Mouse (Mus musculus) hindbrain, embryonic 14.5 days (tissue): ENCODE data around the gene Lyplal1. TPM values are rescaled to one million over a fixed set of nuclear protein-coding genes. Genes with fewer than 3 reads are reported as not detected.

ENCODE experiments used
- ATAC-seq: fragments of 200-750 bp; cut with Nextera tagmentation; 2 replicates; pipeline ENCODE4 v1.8.0; 2017; ENCODE audit warnings: moderate number of reproducible peaks, mild to moderate bottlenecking, moderate TSS enrichment, moderate library complexity; ENCODE audit not compliant: low FRiP score
- DNase-seq: peaks from one replicate; pipeline ENCODE4 v3.0.0-alpha.2; 2015; ENCODE audit warnings: low spot score
- H3K27ac ChIP-seq: fragments of 300-500 bp; sonication (generic); 2 replicates; pipeline ENCODE4 v1.5.1; 2014; ENCODE audit warnings: mild to moderate bottlenecking, moderate library complexity
- H3K27me3 ChIP-seq: fragments of 300-500 bp; sonication (generic); 2 replicates; pipeline ENCODE4 v1.6.1; 2014; ENCODE audit warnings: mild to moderate bottlenecking, low read length, mixed read lengths; ENCODE audit not compliant: control insufficient read depth, insufficient read depth
- H3K36me3 ChIP-seq: fragments of 300-500 bp; sonication (generic); replicated peaks from 2 replicates; pipeline ENCODE4 v1.6.1; 2014; ENCODE audit not compliant: control insufficient read depth, insufficient read depth
- H3K4me1 ChIP-seq: fragments of 300-500 bp; sonication (generic); replicated peaks from 2 replicates; pipeline ENCODE4 v1.6.1; 2014; ENCODE audit warnings: antibody characterized with exemption, low read length, mixed read lengths; ENCODE audit not compliant: control insufficient read depth, insufficient read depth
- H3K4me2 ChIP-seq: fragments of 300-500 bp; sonication (generic); replicated peaks from 2 replicates; pipeline ENCODE4 v1.6.1; 2014; ENCODE audit warnings: mild to moderate bottlenecking, moderate library complexity
- H3K4me3 ChIP-seq: fragments of 300-500 bp; sonication (generic); replicated peaks from 2 replicates; pipeline ENCODE4 v1.5.1; 2014; ENCODE audit warnings: mild to moderate bottlenecking, low read length
- H3K9ac ChIP-seq: fragments of 300-500 bp; sonication (generic); 2 replicates; pipeline ENCODE4 v1.6.1; 2014
- H3K9me3 ChIP-seq: fragments of 300-500 bp; sonication (generic); 2 replicates; pipeline ENCODE4 v1.6.1; 2016; ENCODE audit warnings: low read length; ENCODE audit not compliant: control insufficient read depth
- WGBS: fragments of 180-500 bp; shearing (Covaris S2); extraction: QIAGEN DNeasy Blood & Tissue Kit; methylation state at CpG from one replicate; pipeline ENCODE4 v1.1.7; 2014; 5-methylcytosine and 5-hydroxymethylcytosine counted together
- polyA plus RNA-seq: library from polyadenylated mRNA; unstranded; fragments of >200 nt; fragmentation: Nextera tagmentation; extraction: Ambion mirVana; gene quantifications from 2 replicates; pipeline ENCODE4 v1.2.1, GENCODE M21; 2014

Gene Lyplal1
- polyA plus RNA-seq, 1 experiment from 2014 or later = 18.4 TPM

DNA sequence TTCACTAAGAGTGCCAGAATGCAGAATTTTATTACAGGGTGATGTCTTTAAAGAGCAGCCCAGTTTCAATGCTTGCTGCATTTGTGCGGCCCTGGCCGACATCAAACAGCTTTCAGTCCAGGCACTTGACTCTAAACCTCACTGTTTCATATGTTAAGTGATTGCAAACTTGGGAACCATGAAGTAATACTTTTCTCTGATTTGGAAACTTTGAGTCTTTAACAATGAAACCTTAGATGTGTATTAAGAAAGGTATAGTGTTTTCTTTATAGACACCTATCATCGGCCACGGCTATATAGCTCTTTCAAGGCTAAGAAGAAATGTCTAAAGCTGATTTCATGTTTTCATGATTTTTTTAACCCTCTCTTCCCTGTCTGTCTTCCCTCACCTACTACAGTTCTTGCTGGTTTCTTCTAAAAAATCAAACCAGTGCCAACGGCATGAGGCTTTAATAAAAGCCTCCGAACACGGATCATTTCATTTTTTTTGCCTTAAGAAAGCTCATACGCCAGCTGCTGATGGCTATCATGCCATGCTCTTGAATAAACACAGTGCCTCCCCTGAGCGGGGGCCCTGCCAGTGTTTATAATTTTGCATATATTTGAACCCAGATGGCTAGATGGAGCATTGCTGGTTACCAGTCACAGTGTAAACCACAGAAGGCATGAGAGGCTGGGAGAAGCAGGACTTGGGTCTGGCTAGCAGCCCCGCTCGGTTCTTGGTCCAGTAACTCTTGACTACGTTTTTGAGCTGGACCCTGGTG, 63.6 kb downstream of the Lyplal1 start:
- H3K4me1 ChIP-seq = no peaks in the 10 kb centered on the region
- no peaks in the 10 kb centered on the region for H3K36me3 ChIP-seq
- H3K4me2 ChIP-seq = no peak overlapping the region
- ATAC-seq = no peak
- no peak for DNase-seq
- 87% methylated on average over 12 of the region's 12 CpGs for WGBS
- no peak overlapping the region for H3K27ac ChIP-seq
- no peaks in the 10 kb centered on the region for H3K27me3 ChIP-seq
- H3K9me3 ChIP-seq = no peaks in the 10 kb centered on the region
- no peak overlapping the region for H3K9ac ChIP-seq
- no peak overlapping the region for H3K4me3 ChIP-seq

DNA sequence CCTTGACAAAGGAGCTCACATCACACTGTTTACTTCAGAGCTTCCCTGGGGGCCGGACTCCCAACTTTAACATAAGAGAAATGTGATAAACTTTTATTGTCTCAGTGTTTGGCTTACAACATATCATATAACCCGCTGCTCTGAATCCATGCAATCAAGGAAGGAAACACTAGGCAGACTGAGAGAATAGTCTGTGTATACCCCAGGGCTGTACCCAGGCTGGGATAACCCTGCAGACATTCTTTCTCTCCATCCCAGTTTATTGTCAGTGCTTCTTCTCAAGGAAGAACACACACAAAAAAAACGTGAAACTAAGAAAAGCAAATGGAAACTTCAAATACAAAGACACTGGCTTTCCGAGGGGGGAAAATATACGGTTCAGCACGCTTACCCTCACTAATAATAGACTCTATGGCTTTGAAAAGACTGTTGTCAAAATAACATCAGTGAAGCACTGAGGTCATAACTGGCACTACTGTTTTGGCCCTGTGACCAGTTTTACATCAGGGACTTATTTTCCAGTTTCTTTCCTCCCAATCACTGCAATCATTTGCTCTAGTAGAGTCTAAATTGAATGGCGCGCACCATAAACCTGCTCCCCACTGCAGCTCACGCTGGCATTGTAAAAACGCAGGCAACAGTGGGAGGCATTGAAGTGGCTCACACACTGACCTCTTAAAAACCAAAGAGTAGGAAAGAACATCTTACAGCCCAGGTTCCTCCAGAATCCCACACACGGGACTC, 73.2 kb downstream of the Lyplal1 start:
- H3K9me3 ChIP-seq = no peaks in the 10 kb centered on the region
- no peaks in the 10 kb centered on the region for H3K4me1 ChIP-seq
- no peaks in the 10 kb centered on the region for H3K27me3 ChIP-seq
- no peak for DNase-seq
- no peak overlapping the region for H3K9ac ChIP-seq
- WGBS = 82% methylated on average over 11 of the region's 11 CpGs
- no peak for ATAC-seq
- no peak overlapping the region for H3K4me3 ChIP-seq
- no peak overlapping the region for H3K27ac ChIP-seq
- H3K4me2 ChIP-seq = no peak overlapping the region
- no peaks in the 10 kb centered on the region for H3K36me3 ChIP-seq

DNA sequence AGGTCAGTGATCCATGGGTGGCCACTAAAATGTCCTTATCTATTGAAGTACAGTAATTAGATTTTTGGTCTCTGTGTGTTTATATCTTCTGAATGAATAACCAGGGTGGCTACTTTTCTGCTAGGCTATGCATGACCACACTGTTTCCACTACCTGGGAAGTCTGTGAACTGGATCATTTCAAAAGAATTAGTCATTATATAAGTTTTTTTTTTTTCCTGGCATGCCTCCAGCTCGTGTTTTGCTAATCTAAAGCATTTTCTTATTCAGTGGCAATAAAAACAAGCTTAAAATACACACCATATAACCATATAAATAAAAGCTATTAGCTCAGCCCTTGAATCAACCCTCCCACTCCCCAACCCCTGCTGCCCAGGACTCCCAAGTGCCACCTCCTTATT, 75.3 kb downstream of the Lyplal1 start:
- Histone ChIP-seq H3K4me3 (no peak overlapping the region), H3K9me3 (no peaks in the 10 kb centered on the region), H3K9ac (no peak overlapping the region), H3K4me1 (no peaks in the 10 kb centered on the region), H3K36me3 (no peaks in the 10 kb centered on the region), H3K27ac (no peak overlapping the region), H3K4me2 (no peak overlapping the region), H3K27me3 (no peaks in the 10 kb centered on the region)
- no peak for ATAC-seq
- 70% methylated on average over 1 of the region's 1 CpGs for WGBS
- DNase-seq = no peak
